Mouse (Mus musculus): ENCODE measurements at regions not wholly inside any gene's neighbourhood (a gene's known extent, or its start where the extent isn't known, plus 50 kb on each side); places are given as distances from the start of the nearest gene placed in this dataset.
A peak's percentile ranks its signal among the peaks of the same experiment; 100 is the strongest.

DNA sequence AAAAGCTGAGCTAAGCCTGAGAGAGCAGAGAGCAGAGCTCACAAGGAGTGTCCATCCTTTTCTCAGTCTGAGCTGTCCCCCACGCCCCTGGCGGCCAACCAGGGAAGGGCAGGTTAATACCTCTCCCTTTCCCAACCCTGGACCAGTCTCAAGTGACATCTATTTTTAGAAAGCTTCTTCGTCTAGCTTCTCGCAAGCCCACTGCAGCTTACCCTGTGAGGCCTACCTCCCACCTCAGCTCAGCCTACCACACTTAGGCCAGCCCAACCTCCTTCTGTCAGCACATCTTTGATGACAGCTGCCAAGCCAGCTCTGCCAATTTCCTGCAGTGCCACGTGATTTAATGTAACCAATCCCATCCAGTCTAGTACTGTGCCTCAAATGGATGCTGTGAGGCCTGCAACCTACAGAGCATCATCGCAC is 93.6 kb downstream of the Fam84b start:
- TF ChIP-seq POLR2A (IDR thresholded peaks at IDR 0.05; ENCODE audit: borderline replicate concordance, control insufficient read depth, low read depth, low read length) (no peak), CTCF (IDR thresholded peaks at IDR 0.05; ENCODE audit: control insufficient read depth, insufficient read depth, low read length) (peak; percentile 63)

Measured in bone marrow, adult 2 months (tissue).